Mouse (Mus musculus) ES-E14 (cell line): ENCODE results near the gene Impdh2.

Experiments
- MAFK ChIP-seq: IDR thresholded peaks from 2 replicates; pipeline ENCODE4 v1.6.1; 2014; ENCODE audit warnings: mild to moderate bottlenecking, low read depth, low read length, inconsistent platforms; ENCODE audit not compliant: insufficient read depth
- ZNF384 ChIP-seq: IDR thresholded peaks from 2 replicates; pipeline ENCODE4 v1.6.1; 2012; ENCODE audit warnings: low read depth, low read length, inconsistent platforms

DNA sequence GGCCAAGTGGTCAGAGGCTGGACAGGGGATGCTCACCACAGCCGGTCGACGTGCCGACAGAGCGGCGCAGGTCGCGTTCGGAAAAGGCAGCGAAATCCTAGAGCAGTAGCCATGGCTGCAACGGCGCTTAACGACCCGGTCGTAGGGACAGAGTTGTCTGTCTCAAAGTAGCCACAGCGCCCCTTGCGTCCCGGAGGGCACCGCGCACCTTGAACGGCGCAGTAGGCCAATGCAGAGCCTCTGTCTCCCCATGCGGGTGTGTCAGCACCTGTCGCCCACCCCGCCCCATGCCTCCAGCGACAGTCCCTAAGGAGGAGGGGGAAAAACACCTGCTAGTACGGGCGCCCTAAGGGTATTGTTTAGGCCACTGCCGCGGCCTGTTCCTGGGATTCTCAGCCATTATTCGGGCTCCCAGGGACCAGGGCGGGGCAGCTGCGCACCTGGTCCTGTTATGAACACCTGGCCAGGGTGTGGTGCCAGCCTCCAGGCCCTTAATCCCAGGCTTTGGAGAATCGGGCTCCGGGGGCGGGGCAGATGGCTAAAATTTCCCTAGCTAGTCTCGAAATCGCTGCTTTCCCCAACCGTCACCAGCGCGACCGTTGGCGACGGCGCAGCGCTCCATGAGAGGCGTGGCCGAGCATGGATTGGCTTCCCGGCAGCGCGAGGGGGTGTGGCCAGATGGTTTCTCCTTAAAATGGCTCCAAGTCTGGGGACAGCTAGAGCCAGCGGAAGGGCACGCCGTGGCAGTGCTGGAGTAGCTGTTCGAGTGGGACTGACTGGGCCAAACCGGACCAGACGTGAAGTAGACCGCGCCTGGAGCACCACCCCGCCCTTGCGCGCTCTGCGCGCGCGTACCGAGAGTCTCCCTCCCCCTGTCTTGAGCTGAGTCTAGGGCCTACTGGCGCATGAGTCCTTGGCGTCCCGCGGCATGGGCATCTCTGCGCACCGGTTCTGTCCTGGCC is 7.0 kb downstream of the Impdh2 start, which contains the start of gene Ndufaf3:
- TF ChIP-seq MAFK = 0 out of 2 replicates have a peak, but pooled peaks have one; percentile 1
- no peak for TF ChIP-seq ZNF384
